Mouse (Mus musculus) heart, embryonic 14.5 days (tissue): ENCODE measurements around the gene Gm20605. TPM values are rescaled to one million over a fixed set of nuclear protein-coding genes. Genes with fewer than 3 reads are reported as not detected.

Experiments used
- ATAC-seq: fragments of 200-750 bp; cut with Nextera tagmentation; 2 replicates; pipeline ENCODE4 v1.8.0; 2017; ENCODE audit warnings: low read depth, moderate TSS enrichment; ENCODE audit not compliant: insufficient number of reproducible peaks, insufficient read depth, low FRiP score
- H3K27ac ChIP-seq, 2 experiments: fragments of 200-500 bp in 1 of 2; fragments of 300-500 bp in 1 of 2; sonication (generic) in 1 of 2; replicated peaks in 1 of 2; 2 replicates each; pipeline ENCODE4 v1.5.1; 2012 to 2014; ENCODE audit warnings: low read depth in 2 of 2, low read length in 2 of 2, control low read depth in 1 of 2, mild to moderate bottlenecking in 1 of 2, mixed read lengths in 1 of 2; ENCODE audit not compliant: control insufficient read depth in 1 of 2, insufficient read depth in 1 of 2
- H3K27me3 ChIP-seq: fragments of 300-500 bp; sonication (generic); 2 replicates; pipeline ENCODE4 v1.6.1; 2014; ENCODE audit warnings: mild to moderate bottlenecking, low read length, control low read depth; ENCODE audit not compliant: control insufficient read depth, insufficient read depth
- H3K36me3 ChIP-seq: fragments of 300-500 bp; sonication (generic); 2 replicates; pipeline ENCODE4 v1.6.1; 2014; ENCODE audit warnings: mild to moderate bottlenecking, control low read depth, low read length, mixed read lengths; ENCODE audit not compliant: control insufficient read depth, insufficient read depth
- H3K4me1 ChIP-seq, 2 experiments: fragments of 200-500 bp in 1 of 2; fragments of 300-500 bp in 1 of 2; sonication (generic) in 1 of 2; 2 replicates each; pipeline ENCODE4 v1.6.1; 2012 to 2014; ENCODE audit warnings: low read length in 2 of 2, control low read depth in 1 of 2, mixed read lengths in 1 of 2; ENCODE audit not compliant: control insufficient read depth in 2 of 2, insufficient read depth in 2 of 2
- H3K4me2 ChIP-seq: fragments of 300-500 bp; sonication (generic); 2 replicates; pipeline ENCODE4 v1.6.1; 2014; ENCODE audit warnings: mild to moderate bottlenecking, low read length
- H3K4me3 ChIP-seq, 2 experiments: fragments of 200-500 bp in 1 of 2; fragments of 300-500 bp in 1 of 2; sonication (generic) in 1 of 2; 2 replicates each; pipeline ENCODE4 v1.5.1; 2012 to 2014; ENCODE audit warnings: low read length in 2 of 2, mild to moderate bottlenecking in 2 of 2, control low read depth in 1 of 2, low read depth in 1 of 2, moderate library complexity in 1 of 2; ENCODE audit not compliant: control insufficient read depth in 1 of 2, insufficient read depth in 1 of 2
- H3K9ac ChIP-seq: fragments of 300-500 bp; sonication (generic); 2 replicates; pipeline ENCODE4 v1.6.1; 2014; ENCODE audit warnings: mild to moderate bottlenecking, low read length
- H3K9me3 ChIP-seq: fragments of 300-500 bp; sonication (generic); 2 replicates; pipeline ENCODE4 v1.6.1; 2016; ENCODE audit warnings: low read length, control low read depth; ENCODE audit not compliant: control insufficient read depth
- WGBS: fragments of 180-500 bp; shearing (Covaris S2); extraction: QIAGEN DNeasy Blood & Tissue Kit; methylation state at CpG from one replicate; pipeline ENCODE4 v1.1.7; 2014; 5-methylcytosine and 5-hydroxymethylcytosine counted together
- polyA plus RNA-seq: library from polyadenylated mRNA; unstranded; fragments of >200 nt; fragmentation: Nextera tagmentation; extraction: Ambion mirVana; gene quantifications from 2 replicates; pipeline ENCODE4 v1.2.1, GENCODE M21; 2014

Gene Gm20605
- polyA plus RNA-seq, 1 experiment from 2014 or later = 5.6 TPM

DNA sequence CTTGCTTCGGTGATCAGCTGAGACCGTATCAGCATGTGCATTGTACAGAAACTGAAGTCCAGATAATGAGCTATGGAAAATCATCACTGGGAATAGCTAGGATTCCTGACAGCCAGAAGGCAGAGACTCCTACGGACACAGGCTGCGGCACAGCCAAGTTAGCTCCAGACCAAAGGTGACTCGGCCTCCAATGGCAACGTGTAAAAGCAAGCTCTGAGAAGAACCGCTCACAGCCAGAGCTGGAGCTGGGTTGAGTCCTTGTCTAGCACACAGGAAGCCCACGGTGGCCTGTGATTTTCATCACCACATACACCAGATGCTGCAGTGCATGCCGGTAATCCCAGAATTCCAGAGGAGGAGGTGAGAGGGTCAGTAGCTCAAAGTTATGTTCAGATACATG is 61.6 kb downstream of the Gm20605 start:
- peak overlapping the region in 1 of 2 experiments; percentile 76; a peak in 3 of 4 replicates for H3K27ac ChIP-seq
- WGBS = 17% methylated on average over 9 of the region's 9 CpGs
- ATAC-seq = no peak
- 0 out of 2 replicates have a peak overlapping the region, but pooled peaks have one; percentile 2 for H3K9ac ChIP-seq
- H3K27me3 ChIP-seq = no peaks in the 10 kb centered on the region
- no peaks in the 10 kb centered on the region for H3K36me3 ChIP-seq
- peak overlapping the region in 1 of 2 experiments; percentile 11; a peak in 1 of 4 replicates for H3K4me3 ChIP-seq
- H3K4me1 ChIP-seq = peaks cover 4 to 5% of the 10 kb centered on the region in 2 experiments; a peak in 2 of 4 replicates
- 0 out of 2 replicates have a peak overlapping the region, but pooled peaks have one; percentile 19 for H3K4me2 ChIP-seq
- no peaks in the 10 kb centered on the region for H3K9me3 ChIP-seq

DNA sequence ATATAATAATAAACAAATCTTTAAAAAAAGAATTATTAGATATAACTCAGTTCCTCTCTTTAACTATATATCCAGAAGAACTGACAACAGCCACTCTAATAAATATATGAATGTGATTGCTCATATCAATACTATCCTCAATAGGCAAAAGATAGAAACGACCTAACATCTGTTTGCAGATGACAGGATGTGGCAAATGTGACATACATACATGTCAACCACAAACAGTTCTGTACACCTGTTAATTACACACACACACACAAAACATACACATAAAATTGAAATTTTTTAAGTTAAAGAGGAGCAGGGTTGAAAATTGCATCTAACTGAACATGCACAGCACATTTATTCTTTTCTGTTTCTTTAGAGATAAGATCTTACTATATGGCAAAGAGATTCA is 62.9 kb downstream of the Gm20605 start:
- peaks cover 4 to 5% of the 10 kb centered on the region in 2 experiments; a peak in 2 of 4 replicates for H3K4me1 ChIP-seq
- no peaks in the 10 kb centered on the region for H3K27me3 ChIP-seq
- no peak overlapping the region for H3K4me3 ChIP-seq
- no peaks in the 10 kb centered on the region for H3K36me3 ChIP-seq
- no peak overlapping the region for H3K27ac ChIP-seq
- no peak overlapping the region for H3K9ac ChIP-seq
- no peaks in the 10 kb centered on the region for H3K9me3 ChIP-seq
- ATAC-seq = no peak
- WGBS = 64% methylated on average over 1 of the region's 1 CpGs
- H3K4me2 ChIP-seq = no peak overlapping the region

Other genes with a start within 250 kb of the Gm20605 start
- 0.11 and 0.16 TPM in 2 replicates for gene Zan, start 152.1 kb upstream of the Gm20605 start, polyA plus RNA-seq
- gene Pop7, start 126.7 kb upstream of the Gm20605 start, polyA plus RNA-seq = 44.3 and 49.8 TPM in 2 replicates
- 8.7 and 9.6 TPM in 2 replicates for gene Gigyf1, start 110.6 kb upstream of the Gm20605 start, polyA plus RNA-seq
- not detected in 2 replicates for gene Epo, start 95.9 kb upstream of the Gm20605 start, polyA plus RNA-seq
- gene Gnb2, start 95.7 kb upstream of the Gm20605 start, polyA plus RNA-seq = 296 and 340 TPM in 2 replicates
- gene Actl6b, start 75.7 kb upstream of the Gm20605 start, polyA plus RNA-seq = 0.31 TPM in 1 of 2 replicates, not detected in the other
- gene Tfr2, start 59.3 kb upstream of the Gm20605 start, polyA plus RNA-seq = 0.11 and 0.20 TPM in 2 replicates
- gene Mospd3, start 28.1 kb upstream of the Gm20605 start, polyA plus RNA-seq = 22.7 and 23.1 TPM in 2 replicates
- 121 and 123 TPM in 2 replicates for gene Pcolce, start 15.4 kb upstream of the Gm20605 start, polyA plus RNA-seq
- gene Fbxo24, start 173 bp upstream of the Gm20605 start, polyA plus RNA-seq = 0.20 TPM in 1 of 2 replicates, not detected in the other
- gene Lrch4, start 54 bp upstream of the Gm20605 start, polyA plus RNA-seq = 22.7 and 23.9 TPM in 2 replicates
- 4.3 and 4.6 TPM in 2 replicates for gene Sap25, start 12.2 kb downstream of the Gm20605 start, polyA plus RNA-seq
- gene Irs3, start 16.5 kb downstream of the Gm20605 start, polyA plus RNA-seq = 0.11 TPM in 2 replicates
- 10.7 and 12.1 TPM in 2 replicates for gene Agfg2, start 55.6 kb downstream of the Gm20605 start, polyA plus RNA-seq
- gene Nyap1, start 112.4 kb downstream of the Gm20605 start, polyA plus RNA-seq = 0.57 and 1.00 TPM in 2 replicates
- 144 and 147 TPM in 2 replicates for gene Tsc22d4, start 116.6 kb downstream of the Gm20605 start, polyA plus RNA-seq
- gene Ppp1r35, start 149.7 kb downstream of the Gm20605 start, polyA plus RNA-seq = 29.8 and 36.7 TPM in 2 replicates
- 7.9 and 9.2 TPM in 2 replicates for gene Mepce, start 158.5 kb downstream of the Gm20605 start, polyA plus RNA-seq
- gene Zcwpw1, start 158.6 kb downstream of the Gm20605 start, polyA plus RNA-seq = 7.3 and 7.6 TPM in 2 replicates
- gene Pilra, start 207.1 kb downstream of the Gm20605 start, polyA plus RNA-seq = 3.2 and 3.8 TPM in 2 replicates
- gene Pilrb1, start 228.9 kb downstream of the Gm20605 start, polyA plus RNA-seq = 0.44 and 0.68 TPM in 2 replicates
- gene Pilrb2, start 242.6 kb downstream of the Gm20605 start, polyA plus RNA-seq = 2.6 and 2.7 TPM in 2 replicates